Mouse (Mus musculus) midbrain, embryonic 16.5 days (tissue): Measurements from ENCODE around the gene Anxa6. TPM values are rescaled to one million over a fixed set of nuclear protein-coding genes. Genes with fewer than 3 reads are reported as not detected.
"Not testable (repeated sequence)": the region's sequence is repeated elsewhere in the genome, so short reads cannot be mapped to it uniquely, and the experiment has no call there.

Source experiments
- ATAC-seq: fragments of 200-750 bp; cut with Nextera tagmentation; 2 replicates; pipeline ENCODE4 v1.8.0; 2017; ENCODE audit warnings: moderate TSS enrichment
- H3K27ac ChIP-seq: fragments of 300-500 bp; sonication (generic); 2 replicates; pipeline ENCODE4 v1.5.1; 2014; ENCODE audit warnings: mild to moderate bottlenecking, low read length, mixed read lengths
- H3K27me3 ChIP-seq: fragments of 300-500 bp; sonication (generic); 2 replicates; pipeline ENCODE4 v1.6.1; 2014; ENCODE audit warnings: low read depth, low read length, mixed read lengths; ENCODE audit not compliant: control insufficient read depth, insufficient read depth
- H3K36me3 ChIP-seq: fragments of 300-500 bp; sonication (generic); 2 replicates; pipeline ENCODE4 v1.6.1; 2014; ENCODE audit warnings: mild to moderate bottlenecking, low read length, moderate library complexity, mixed read lengths; ENCODE audit not compliant: control insufficient read depth, insufficient read depth
- H3K4me1 ChIP-seq: fragments of 300-500 bp; sonication (generic); 2 replicates; pipeline ENCODE4 v1.6.1; 2014; ENCODE audit warnings: mild to moderate bottlenecking, low read length, mixed read lengths; ENCODE audit not compliant: control insufficient read depth, insufficient read depth
- H3K4me2 ChIP-seq: fragments of 300-500 bp; sonication (generic); 2 replicates; pipeline ENCODE4 v1.6.1; 2014; ENCODE audit warnings: mild to moderate bottlenecking, low read length, mixed read lengths
- H3K4me3 ChIP-seq: fragments of 300-500 bp; sonication (generic); 2 replicates; pipeline ENCODE4 v1.5.1; 2014; ENCODE audit warnings: low read depth, mild to moderate bottlenecking, low read length, moderate library complexity, mixed read lengths
- H3K9ac ChIP-seq: fragments of 300-500 bp; sonication (generic); 2 replicates; pipeline ENCODE4 v1.6.1; 2014; ENCODE audit warnings: low read depth, low read length, mixed read lengths
- H3K9me3 ChIP-seq: fragments of 300-500 bp; sonication (generic); replicated peaks from 2 replicates; pipeline ENCODE4 v1.6.1; 2014; ENCODE audit warnings: mild to moderate bottlenecking, low read length, mixed read lengths; ENCODE audit not compliant: control insufficient read depth, poor library complexity, severe bottlenecking
- WGBS: fragments of 180-500 bp; shearing (Covaris S2); extraction: QIAGEN DNeasy Blood & Tissue Kit; methylation state at CpG from one replicate; pipeline ENCODE4 v1.1.7; 2014; 5-methylcytosine and 5-hydroxymethylcytosine counted together
- polyA plus RNA-seq: library from polyadenylated mRNA; unstranded; fragments of >200 nt; fragmentation: Nextera tagmentation; extraction: Ambion mirVana; gene quantifications from 2 replicates; pipeline ENCODE4 v1.2.1, GENCODE M21; 2015

Anxa6 gene
- polyA plus RNA-seq, 1 experiment from 2014 or later = 37.0 TPM

DNA sequence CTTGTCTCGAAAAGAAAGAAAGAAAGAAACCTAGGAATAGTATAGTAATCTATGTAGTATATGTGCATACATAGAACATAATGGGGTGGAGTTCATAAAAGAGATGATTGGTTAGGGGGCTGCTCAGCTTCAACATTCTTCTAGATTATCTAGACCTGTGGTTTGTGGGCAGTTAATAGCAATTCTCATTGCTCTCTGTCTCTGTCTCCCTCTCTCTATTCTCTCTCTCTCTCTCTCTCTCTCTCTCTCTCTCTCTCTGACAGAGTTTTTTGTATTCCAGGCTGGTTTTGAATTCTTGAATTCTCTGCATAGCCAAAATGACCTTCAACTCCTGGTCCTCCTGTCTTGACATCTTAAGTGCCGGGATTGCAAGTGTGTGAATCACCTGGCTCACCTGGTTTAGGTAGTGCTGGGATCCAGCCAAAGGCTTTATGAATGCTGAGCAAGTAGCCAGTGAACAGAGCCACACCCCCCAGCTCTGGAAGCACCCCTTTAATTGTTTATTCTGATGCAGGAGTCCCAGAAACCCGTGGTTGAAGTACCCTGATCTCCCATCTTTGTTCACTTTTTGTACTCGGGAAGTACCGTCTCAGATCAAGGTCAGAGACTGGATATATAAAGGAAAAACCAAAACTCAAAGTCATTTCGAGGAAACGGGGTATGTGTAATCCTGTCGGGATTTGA lies 61.7 kb downstream of the Anxa6 start:
- H3K4me2 ChIP-seq = no peak overlapping the region
- H3K27me3 ChIP-seq = no peaks in the 10 kb centered on the region
- WGBS = 80% methylated on average over 8 of the region's 8 CpGs
- H3K9ac ChIP-seq = no peak overlapping the region
- 0 out of 2 replicates have a peak, but pooled peaks cover 2% of the 10 kb centered on the region for H3K4me1 ChIP-seq
- ATAC-seq = no peak
- no peaks in the 10 kb centered on the region for H3K36me3 ChIP-seq
- H3K27ac ChIP-seq = no peak overlapping the region
- no peaks in the 10 kb centered on the region for H3K9me3 ChIP-seq
- no peak overlapping the region for H3K4me3 ChIP-seq

DNA sequence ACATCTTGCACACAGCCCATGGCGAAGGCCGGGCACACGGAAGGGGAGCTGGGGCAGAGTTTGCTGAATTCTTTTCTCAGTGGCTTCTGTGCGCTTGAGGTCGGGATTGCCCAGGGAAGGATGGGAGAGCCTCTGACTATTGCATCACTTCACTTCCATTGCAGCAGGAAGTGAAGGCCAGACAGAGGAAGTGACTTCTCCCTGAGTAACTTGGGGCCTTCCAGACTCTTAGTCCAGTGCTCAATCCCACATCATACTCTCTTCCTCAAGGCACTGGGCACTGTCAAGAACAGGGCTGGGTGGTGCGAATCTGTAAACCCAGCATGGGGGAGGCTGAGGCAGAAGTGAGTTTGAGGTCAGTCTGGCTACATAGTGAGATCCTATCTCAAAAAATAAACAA lies 68.0 kb downstream of the Anxa6 start:
- Histone ChIP-seq H3K36me3 (no peaks in the 10 kb centered on the region), H3K27ac (no peak overlapping the region), H3K4me1 (no peaks in the 10 kb centered on the region), H3K4me2 (no peak overlapping the region), H3K4me3 (no peak overlapping the region), H3K27me3 (no peaks in the 10 kb centered on the region), H3K9ac (no peak overlapping the region), H3K9me3 (no peaks in the 10 kb centered on the region)
- ATAC-seq = no peak
- 82% methylated on average over 6 of the region's 6 CpGs for WGBS

DNA sequence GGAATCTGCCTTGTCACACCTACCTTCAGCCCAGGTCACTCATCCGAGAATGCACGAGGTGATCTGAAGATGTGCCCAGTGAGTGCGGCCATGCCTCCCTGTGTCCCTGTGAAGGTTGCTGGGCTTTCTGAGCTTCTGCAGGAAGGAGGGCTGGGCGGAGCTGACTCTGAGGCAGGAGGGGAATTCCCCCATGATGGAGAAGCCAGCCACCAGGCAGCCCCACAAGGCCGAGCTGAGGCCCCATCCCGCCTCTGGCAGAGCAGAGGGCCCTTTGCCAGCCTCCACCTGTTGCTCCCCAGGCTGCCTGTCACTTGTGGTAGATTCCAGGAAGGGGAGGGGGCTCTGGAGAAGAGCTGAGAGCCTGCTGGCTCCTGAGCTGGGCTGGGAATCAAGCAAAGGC lies 70.4 kb downstream of the Anxa6 start, which contains the start of gene Tnip1:
TSS of gene Tnip1 (minus strand) at position 108 of the 400 bp plus-strand sequence.
- WGBS = 42% methylated on average over 6 of the region's 6 CpGs
- Histone ChIP-seq H3K4me2 (no peak within 1 kb of the TSS), H3K4me1 (no peaks in the 10 kb centered on the region), H3K4me3 (no peak within 1 kb of the TSS), H3K27me3 (no peaks in the 10 kb centered on the region), H3K9me3 (no peaks in the 10 kb centered on the region), H3K9ac (no peak within 1 kb of the TSS), H3K36me3 (no peaks in the 10 kb centered on the region), H3K27ac (no peak within 1 kb of the TSS)
- ATAC-seq = no peak

DNA sequence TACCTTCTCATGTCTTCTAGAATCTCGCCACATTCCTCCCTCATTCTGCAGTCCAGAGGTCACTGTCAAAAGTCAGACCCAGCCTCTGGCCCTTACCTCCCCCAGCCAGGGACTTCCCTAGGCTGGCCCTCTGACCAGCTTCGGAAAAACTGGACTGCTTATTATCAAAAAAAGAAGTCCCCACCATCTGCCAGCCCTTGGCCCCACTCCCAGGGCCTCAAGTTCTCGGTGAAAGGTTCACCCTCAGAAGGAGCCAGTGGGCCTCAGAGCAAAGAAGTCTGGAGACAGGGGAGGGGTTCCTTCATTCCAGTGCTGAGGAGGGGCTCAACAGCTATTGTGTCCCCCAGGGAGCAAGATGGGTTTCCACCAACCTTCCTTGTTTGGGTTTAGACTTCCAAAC lies 71.3 kb downstream of the Anxa6 start:
- no peak for ATAC-seq
- Histone ChIP-seq H3K4me2 (no peak overlapping the region), H3K36me3 (no peaks in the 10 kb centered on the region), H3K9ac (no peak overlapping the region), H3K27ac (no peak overlapping the region), H3K4me1 (no peaks in the 10 kb centered on the region), H3K9me3 (no peaks in the 10 kb centered on the region), H3K4me3 (no peak overlapping the region), H3K27me3 (no peaks in the 10 kb centered on the region)
- WGBS = 78% methylated on average over 3 of the region's 3 CpGs

DNA sequence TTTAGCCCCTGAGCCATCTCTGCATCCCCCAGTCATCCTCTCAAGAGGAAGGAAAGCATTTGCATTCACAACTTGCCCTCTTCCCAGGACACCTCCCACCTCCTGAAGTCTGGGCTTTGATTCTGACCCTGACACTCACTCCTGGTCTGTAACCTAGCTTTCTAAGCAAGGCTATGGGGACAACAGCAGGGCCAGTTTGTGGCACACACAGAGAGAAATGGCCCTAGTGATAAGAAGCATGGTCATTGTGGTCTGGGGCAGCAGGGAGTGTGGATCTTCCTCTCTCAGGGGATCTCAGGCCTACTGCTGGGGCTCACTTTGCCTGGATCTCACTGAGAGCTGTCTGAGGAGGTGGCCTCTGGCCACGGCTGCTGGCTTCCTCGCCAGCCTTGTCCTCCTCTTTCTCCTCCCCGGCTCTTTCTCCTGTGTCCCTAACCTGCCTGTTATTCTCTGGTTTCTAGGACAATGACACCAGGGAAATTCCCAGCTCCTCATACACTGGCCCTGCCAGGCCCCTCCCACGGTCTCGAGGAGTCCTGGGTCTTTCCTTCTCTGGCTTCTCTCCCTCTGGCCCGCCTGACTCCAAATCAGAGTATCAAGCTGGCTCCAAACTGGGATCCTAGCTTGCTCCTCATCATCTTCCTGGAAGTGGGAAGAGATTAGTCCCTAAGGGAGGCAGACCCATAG lies 71.9 kb downstream of the Anxa6 start:
- ATAC-seq = no peak
- Histone ChIP-seq H3K4me1 (no peaks in the 10 kb centered on the region), H3K9me3 (no peaks in the 10 kb centered on the region), H3K27me3 (no peaks in the 10 kb centered on the region), H3K4me2 (no peak overlapping the region), H3K4me3 (no peak overlapping the region), H3K27ac (no peak overlapping the region), H3K9ac (no peak overlapping the region), H3K36me3 (no peaks in the 10 kb centered on the region)
- WGBS = 71% methylated on average over 6 of the region's 6 CpGs

DNA sequence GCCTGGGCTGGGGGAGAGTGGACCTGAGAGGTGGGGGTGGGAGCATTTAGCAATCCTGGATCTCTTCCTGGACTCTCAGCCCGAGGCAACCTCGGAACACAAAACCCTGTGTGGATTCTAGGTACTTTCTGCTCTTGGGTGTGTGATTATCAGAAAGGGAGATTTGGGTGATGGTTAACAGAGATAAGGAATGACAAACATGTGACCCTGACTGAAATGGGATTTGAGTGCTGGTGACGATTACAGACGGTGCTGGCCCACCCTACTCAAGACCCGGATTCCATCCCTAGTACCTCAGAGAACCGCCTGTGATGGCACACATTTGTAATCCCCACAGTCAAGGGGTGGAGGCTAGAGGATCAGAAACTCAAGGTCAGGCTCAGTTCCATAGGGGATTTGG lies 73.0 kb downstream of the Anxa6 start:
- no peak for ATAC-seq
- no peaks in the 10 kb centered on the region for H3K9me3 ChIP-seq
- WGBS = 84% methylated on average over 6 of the region's 6 CpGs
- H3K4me2 ChIP-seq = no peak overlapping the region
- no peaks in the 10 kb centered on the region for H3K27me3 ChIP-seq
- H3K36me3 ChIP-seq = no peaks in the 10 kb centered on the region
- no peak overlapping the region for H3K4me3 ChIP-seq
- H3K9ac ChIP-seq = no peak overlapping the region
- no peaks in the 10 kb centered on the region for H3K4me1 ChIP-seq
- H3K27ac ChIP-seq = no peak overlapping the region

DNA sequence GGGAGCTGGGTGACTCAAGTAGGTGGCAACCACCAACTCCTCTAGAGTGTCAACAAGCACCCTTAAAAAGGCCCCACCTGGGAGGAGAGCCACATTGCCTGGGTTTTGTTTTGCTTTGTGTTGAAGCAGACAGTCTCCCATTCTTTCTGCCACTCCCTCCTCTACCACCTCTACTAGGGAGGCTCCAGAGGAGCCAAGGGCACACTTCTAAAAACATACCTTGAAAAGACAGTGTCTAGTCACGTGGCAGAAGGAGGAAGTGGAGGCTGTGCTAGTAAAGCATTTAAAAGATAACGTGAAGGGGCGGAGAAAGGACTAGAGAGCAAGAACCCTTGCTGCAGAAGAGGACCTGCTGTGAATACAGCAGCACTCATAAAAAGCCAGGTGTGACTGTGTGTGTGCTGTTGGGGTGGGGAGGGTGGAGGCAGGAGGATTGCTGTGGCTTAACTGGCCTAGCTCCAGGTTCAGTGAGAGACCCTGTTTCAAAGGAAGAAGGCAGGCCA lies 74.6 kb downstream of the Anxa6 start:
- Histone ChIP-seq H3K36me3 (no peaks in the 10 kb centered on the region), H3K9me3 (no peaks in the 10 kb centered on the region), H3K4me1 (peaks cover 13% of the 10 kb centered on the region; the same call in 1 of the 2 replicates), H3K4me2 (no peak overlapping the region), H3K27me3 (no peaks in the 10 kb centered on the region), H3K4me3 (no peak overlapping the region), H3K27ac (no peak overlapping the region), H3K9ac (no peak overlapping the region)
- 56% methylated on average over 3 of the region's 3 CpGs for WGBS
- ATAC-seq = no peak

DNA sequence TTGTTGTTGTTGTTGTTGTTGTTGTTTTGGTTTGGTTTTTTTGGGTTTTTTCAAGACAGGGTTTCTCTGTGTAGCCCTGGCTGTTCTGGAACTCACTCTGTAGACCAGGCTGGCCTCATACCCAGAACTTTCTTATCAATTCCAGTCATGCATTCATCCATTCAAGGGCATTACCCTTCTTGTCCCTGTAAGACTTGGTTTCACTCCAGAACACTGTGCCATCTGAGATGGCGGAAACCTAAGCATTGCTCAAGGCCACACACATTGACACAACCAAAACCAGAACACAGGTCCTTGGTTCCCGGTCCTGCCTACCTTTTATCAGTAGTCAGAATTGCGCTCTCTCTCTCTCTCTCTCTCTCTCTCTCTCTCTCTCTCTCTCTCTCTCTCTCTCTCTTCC lies 75.5 kb downstream of the Anxa6 start:
- WGBS = 92% methylated on average over 3 of the region's 3 CpGs
- H3K4me2 ChIP-seq, H3K27ac ChIP-seq, H3K4me3 ChIP-seq, H3K9me3 ChIP-seq, H3K36me3 ChIP-seq, H3K27me3 ChIP-seq, ATAC-seq, H3K9ac ChIP-seq: not testable (repeated sequence)
- peaks cover 13% of the 10 kb centered on the region; the same call in 1 of the 2 replicates for H3K4me1 ChIP-seq

DNA sequence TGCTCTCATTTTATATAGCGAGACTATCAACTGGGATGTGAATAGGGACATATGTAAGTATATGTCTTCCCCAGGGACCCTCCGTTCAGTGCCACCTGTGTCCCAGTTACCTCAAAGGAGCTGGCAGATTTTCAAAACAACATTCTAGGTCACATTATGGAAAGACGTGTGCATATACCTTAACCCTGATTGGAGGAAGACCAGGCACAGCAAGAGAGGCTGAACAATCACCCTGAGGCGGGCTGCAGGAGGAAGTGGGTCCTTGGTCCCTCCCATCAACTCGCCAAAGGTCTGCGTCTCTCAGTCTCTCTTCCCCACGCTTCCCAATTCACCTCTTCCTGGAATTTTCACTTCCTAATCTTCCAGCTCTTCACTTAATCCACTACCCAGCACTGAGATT lies 76.3 kb downstream of the Anxa6 start:
- Histone ChIP-seq H3K36me3 (no peaks in the 10 kb centered on the region), H3K27me3 (no peaks in the 10 kb centered on the region), H3K4me2 (no peak overlapping the region), H3K27ac (no peak overlapping the region), H3K9ac (no peak overlapping the region), H3K9me3 (no peaks in the 10 kb centered on the region), H3K4me3 (no peak overlapping the region), H3K4me1 (peaks cover 13% of the 10 kb centered on the region; the same call in 1 of the 2 replicates)
- WGBS = 77% methylated on average over 7 of the region's 7 CpGs
- ATAC-seq = no peak
